ENCODE assay signal across 8 mouse cellular contexts in genomic region chr11:115052206-115052605, GRCm38 (mm10). TPM values are rescaled to one million over a fixed set of nuclear protein-coding genes. Genes with fewer than 3 reads are reported as not detected.
DNase-seq lines count a peak whose midpoint lies in the region; ATAC-seq lines count a peak whose summit lies in the region.

No protein-coding gene starts in this region.

- H3K4me3 ChIP-seq in neural tube, embryonic 15.5 days (replicated peaks) = no peak overlapping the region

- no peaks in the 10 kb centered on the region for H3K9me3 ChIP-seq in neural tube, embryonic 15.5 days (replicated peaks)

- H3K27me3 ChIP-seq in neural tube, embryonic 15.5 days (replicated peaks) = 0 out of 2 replicates have a peak, but pooled peaks cover 5% of the 10 kb centered on the region

- no peaks in the 10 kb centered on the region for H3K4me1 ChIP-seq in neural tube, embryonic 15.5 days

- 6% methylated on average over 9 of the region's 9 CpGs for WGBS in neural tube, embryonic 15.5 days

- no peak overlapping the region for H3K27ac ChIP-seq in neural tube, embryonic 15.5 days (replicated peaks)

- no peak for ATAC-seq in neural tube, embryonic 15.5 days (ENCODE audit: low FRiP score)

- H3K36me3 ChIP-seq in neural tube, embryonic 15.5 days = no peaks in the 10 kb centered on the region

- DNase-seq in cerebellum, adult 11 months = peak; percentile 11
- no peak for DNase-seq in cerebellum, postnatal 14 days
- peak; percentile 50 for DNase-seq in neural tube, embryonic 10.5 days (ENCODE audit: extremely low spot score, low spot score)
- DNase-seq in induced T-regulatory cell, adult 2 months (ENCODE audit: low read depth) = peak; percentile 74
- peak; percentile 61 for DNase-seq in retina, postnatal 1 day
- no peak for DNase-seq in layer of hippocampus, adult 9-11 months
- DNase-seq in left cerebral cortex, adult 8-10 months (ENCODE audit: low spot score in 2 of 2) = no peak

- no peak overlapping the region for H3K9ac ChIP-seq in neural tube, embryonic 15.5 days (replicated peaks)

- H3K4me2 ChIP-seq in neural tube, embryonic 15.5 days = no peak overlapping the region

RNA-seq across cellular contexts. Expression of gene Cd300ld3, which starts 4.0 kb away (rescaled TPM):
- polyA plus RNA-seq in neural tube, embryonic 15.5 days (2015; fragmentation: Nextera tagmentation; extraction: Ambion mirVana) = not detected in 2 replicates
- 1 to 10 TPM in 2 of 4 experiments, not detected in 2; 1.3 to 2.8 TPM for total RNA-seq in left cerebral cortex, adult 8-10 months (2022)

RNA-seq across cellular contexts. Expression of gene Cd300e, which starts 9.8 kb away (rescaled TPM):
- polyA plus RNA-seq in neural tube, embryonic 15.5 days (2015; fragmentation: Nextera tagmentation; extraction: Ambion mirVana) = 0.06 TPM in 1 of 2 replicates, not detected in the other
- total RNA-seq in left cerebral cortex, adult 8-10 months (2022) = under 1 TPM; 0.16 to 0.74 (median 0.44) TPM

RNA-seq across cellular contexts. Expression of gene Cd300ld5, which starts 14.6 kb away (rescaled TPM):
- polyA plus RNA-seq in neural tube, embryonic 15.5 days (2015; fragmentation: Nextera tagmentation; extraction: Ambion mirVana) = not detected in 2 replicates
- 1 to 10 TPM; 1.1 to 2.3 (median 1.2) TPM for total RNA-seq in left cerebral cortex, adult 8-10 months (2022)

RNA-seq across cellular contexts. Expression of gene Cd300ld4, which starts 25.4 kb away (rescaled TPM):
- polyA plus RNA-seq in neural tube, embryonic 15.5 days (2015; fragmentation: Nextera tagmentation; extraction: Ambion mirVana) = not detected in 2 replicates
- 1 to 10 TPM in 2 of 4 experiments, under 1 TPM in 1, not detected in 1; 0.46 to 1.6 (median 1.1) TPM for total RNA-seq in left cerebral cortex, adult 8-10 months (2022)

RNA-seq across cellular contexts. Expression of gene Cd300ld2, which starts 36.2 kb away (rescaled TPM):
- not detected in 2 replicates for polyA plus RNA-seq in neural tube, embryonic 15.5 days (2015; fragmentation: Nextera tagmentation; extraction: Ambion mirVana)
- total RNA-seq in left cerebral cortex, adult 8-10 months (2022) = not detected

Comparison
In these comparisons a context has a peak if more than half of its experiments do, and no peak if none do; other contexts are left out.
1. DNase-seq: peak in cerebellum, adult 11 months (single experiment), neural tube, embryonic 10.5 days (single experiment), induced T-regulatory cell, adult 2 months (single experiment) and retina, postnatal 1 day (single experiment); none in cerebellum, postnatal 14 days (0 of 2), layer of hippocampus, adult 9-11 months (single experiment) and left cerebral cortex, adult 8-10 months (0 of 2).